Mouse (Mus musculus): ENCODE data around the gene Fbxl14. TPM values are rescaled to one million over a fixed set of nuclear protein-coding genes. Genes with fewer than 3 reads are reported as not detected.

Fbxl14 gene
- polyA plus RNA-seq (2012) = 64.2 and 73.2 TPM in 2 replicates

GRCm38 (mm10) chr6:119479343-119479875, at the start of gene Fbxl14:
Gene Fbxl14 (plus strand): TSS chr6:119479668.

Other genes with a start within 250 kb of the Fbxl14 start
- 0.01 and 0.18 TPM in 2 replicates for gene Cacna2d4, start 243.1 kb upstream of the Fbxl14 start, polyA plus RNA-seq (2012)
- gene Lrtm2, start 148.9 kb upstream of the Fbxl14 start, polyA plus RNA-seq (2012) = 0.05 and 0.39 TPM in 2 replicates
- gene Adipor2, start 62.0 kb upstream of the Fbxl14 start, polyA plus RNA-seq (2012) = 14.7 and 15.9 TPM in 2 replicates
- 0.04 and 0.06 TPM in 2 replicates for gene Wnt5b, start 64.7 kb downstream of the Fbxl14 start, polyA plus RNA-seq (2012)